Mouse (Mus musculus) heart, adult 2 months (tissue): ENCODE data around the gene Hist1h2af. TPM values are rescaled to one million over a fixed set of nuclear protein-coding genes. Genes with fewer than 3 reads are reported as not detected.

Experiments
- DNase-seq, 2 experiments: peaks; one replicate each; pipeline ENCODE4 v3.0.0; 2021
- H3K27ac ChIP-seq: fragments of 200-600 bp; 2 replicates; pipeline ENCODE4 v1.8.1; 2022
- H3K27me3 ChIP-seq: fragments of 200-500 bp; 2 replicates; pipeline ENCODE4 v1.6.1; 2012; ENCODE audit warnings: mild to moderate bottlenecking, low read length, inconsistent platforms, mixed read lengths; ENCODE audit not compliant: control insufficient read depth, insufficient read depth
- H3K36me3 ChIP-seq: fragments of 200-500 bp; 2 replicates; pipeline ENCODE4 v1.6.1; 2012; ENCODE audit warnings: low read length, inconsistent platforms; ENCODE audit not compliant: control insufficient read depth, insufficient read depth
- H3K4me1 ChIP-seq: fragments of 200-500 bp; 2 replicates; pipeline ENCODE4 v1.6.1; 2011; ENCODE audit warnings: low read length; ENCODE audit not compliant: control insufficient read depth, insufficient read depth
- H3K4me3 ChIP-seq: fragments of 200-600 bp; 2 replicates; pipeline ENCODE4 v1.8.1; 2022
- H3K79me2 ChIP-seq: fragments of 200-500 bp; replicated peaks from 2 replicates; pipeline ENCODE4 v1.6.1; 2012; ENCODE audit warnings: mild to moderate bottlenecking, inconsistent platforms, low read length, moderate library complexity, mixed read lengths; ENCODE audit not compliant: control insufficient read depth, insufficient read depth
- H3K9ac ChIP-seq: fragments of 200-500 bp; 2 replicates; pipeline ENCODE4 v1.6.1; 2012; ENCODE audit warnings: low read depth, mild to moderate bottlenecking, control low read depth, inconsistent platforms, low read length, mixed read lengths
- CTCF ChIP-seq: fragments of 200-600 bp; IDR thresholded peaks from 2 replicates; pipeline ENCODE4 v1.8.1; 2022; ENCODE audit warnings: antibody characterized with exemption, mild to moderate bottlenecking, moderate library complexity
- EP300 ChIP-seq: fragments of 200-500 bp; IDR thresholded peaks from 2 replicates; pipeline ENCODE4 v1.6.1; 2011; ENCODE audit warnings: low read depth, low read length, control low read depth; ENCODE audit not compliant: insufficient read depth
- POLR2A ChIP-seq: fragments of 200-500 bp; IDR thresholded peaks from 2 replicates; pipeline ENCODE4 v1.6.1; 2011; ENCODE audit warnings: mild to moderate bottlenecking, low read depth, low read length, control low read depth; ENCODE audit not compliant: insufficient read depth
- WGBS: fragments of 180-500 bp; shearing (Covaris S2); methylation state at CpG from one replicate; pipeline ENCODE4 v1.1.7; 2018; 5-methylcytosine and 5-hydroxymethylcytosine counted together
- intact Hi-C: fragments of 180-260 bp; cut with DNase I; formaldehyde crosslinking; loops from one replicate; pipeline ENCODE4 v1.15.1; 2025
- polyA plus RNA-seq: library from polyadenylated mRNA; depleted of rRNA; stranded (reverse); fragments of >200 nt; gene quantifications from 2 replicates; pipeline ENCODE4 v1.2.3, GENCODE M21; 2012
- total RNA-seq, 2 experiments: library from RNA; stranded (reverse); gene quantifications; 2 replicates each; pipeline ENCODE4 v1.2.3; 2021

The Hist1h2af gene
- total and polyA plus RNA-seq, 3 experiments: 2.0 to 9.8 (median 4.4) TPM

DNA sequence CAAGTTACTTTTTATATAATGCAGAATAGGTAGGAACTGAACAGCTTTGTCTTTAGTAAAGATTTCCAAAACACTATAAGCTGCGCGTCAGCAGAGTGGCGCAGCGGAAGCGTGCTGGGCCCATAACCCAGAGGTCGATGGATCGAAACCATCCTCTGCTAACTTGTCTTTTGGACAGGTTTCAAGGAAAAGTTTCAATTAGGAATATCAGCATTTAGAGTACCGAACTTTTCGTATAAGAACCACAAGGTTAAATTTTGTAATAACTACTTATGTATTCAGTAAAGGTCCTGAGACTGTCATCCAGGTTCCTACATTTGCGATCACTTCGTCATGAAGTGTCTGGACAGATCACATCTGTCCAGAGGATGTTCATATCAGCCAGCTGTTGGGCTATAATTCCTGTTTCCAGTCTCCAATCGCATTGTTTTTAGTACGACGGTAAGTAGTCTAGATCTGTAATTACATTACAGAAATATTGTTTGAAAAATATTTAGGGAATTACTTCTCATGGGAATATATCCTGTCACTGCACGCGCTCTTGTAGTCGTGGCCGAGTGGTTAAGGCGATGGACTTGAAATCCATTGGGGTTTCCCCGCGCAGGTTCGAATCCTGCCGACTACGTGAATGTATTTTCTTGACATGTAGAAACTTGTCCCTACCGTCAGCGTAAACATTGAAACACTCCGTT is 16.0 kb upstream of the Hist1h2af start:
- H3K9ac ChIP-seq: peak overlapping the region; percentile 73
- intact Hi-C loops: loop anchor here (2.0 to 5.0 kb wide), 2 partner anchors 65 to 150 kb away; partner anchors contain the start of gene Zfp322a
- no peaks in the 10 kb centered on the region for H3K79me2 ChIP-seq
- under 1% methylated on average over 27 of the region's 27 CpGs for WGBS
- H3K36me3 ChIP-seq: no peaks in the 10 kb centered on the region
- H3K4me3 ChIP-seq: peak overlapping the region; percentile 53
- H3K27me3 ChIP-seq: no peaks in the 10 kb centered on the region
- H3K4me1 ChIP-seq: no peaks in the 10 kb centered on the region; the same call in 1 of the 2 replicates
- peak overlapping the region; percentile 76 for H3K27ac ChIP-seq
- TF ChIP-seq CTCF (no peak), EP300 (peak; percentile 80)
- peak; percentile 87 to 90 for DNase-seq

GRCm38 (mm10) chr13:23518295-23518603 is 15.5 kb upstream of the Hist1h2af start:
- H3K27ac ChIP-seq: no peak overlapping the region; the same call in 1 of the 2 replicates
- DNase-seq: no peak
- no peaks in the 10 kb centered on the region for H3K79me2 ChIP-seq
- H3K4me3 ChIP-seq: peak overlapping the region; percentile 53
- no peaks in the 10 kb centered on the region; the same call in 1 of the 2 replicates for H3K4me1 ChIP-seq
- under 1% methylated on average over 6 of the region's 6 CpGs for WGBS
- TF ChIP-seq EP300 (no peak), CTCF (no peak), POLR2A (no peak)
- no peaks in the 10 kb centered on the region for H3K36me3 ChIP-seq
- H3K9ac ChIP-seq: peak overlapping the region; percentile 25; the same call in 1 of the 2 replicates
- H3K27me3 ChIP-seq: no peaks in the 10 kb centered on the region
- intact Hi-C loops: loop anchor here (5.0 kb wide), 1 partner anchor 151 kb away; the partner anchor contains the start of gene Zfp322a

GRCm38 (mm10) chr13:23518885-23519284 is 14.8 kb upstream of the Hist1h2af start:
- no peaks in the 10 kb centered on the region for H3K27me3 ChIP-seq
- peak overlapping the region; percentile 6; the same call in 1 of the 2 replicates for H3K27ac ChIP-seq
- TF ChIP-seq POLR2A (no peak), CTCF (no peak)
- no peak overlapping the region for H3K9ac ChIP-seq
- H3K79me2 ChIP-seq: no peaks in the 10 kb centered on the region
- H3K4me3 ChIP-seq: peak overlapping the region; percentile 53
- under 1% methylated on average over 6 of the region's 6 CpGs for WGBS
- no peaks in the 10 kb centered on the region; the same call in 1 of the 2 replicates for H3K4me1 ChIP-seq
- DNase-seq: peak; percentile 78 to 82
- intact Hi-C loops: loop anchor here (1.0 to 5.0 kb wide), 3 partner anchors 11 to 152 kb away; partner anchors contain the start of gene Zfp322a
- H3K36me3 ChIP-seq: no peaks in the 10 kb centered on the region

GRCm38 (mm10) chr13:23519416-23519815 is 14.3 kb upstream of the Hist1h2af start:
- no peak for TF ChIP-seq CTCF
- TF ChIP-seq POLR2A: no peak
- TF ChIP-seq EP300: 0 out of 2 replicates have a peak, but pooled peaks have one; percentile 42
- H3K79me2 ChIP-seq: no peaks in the 10 kb centered on the region
- no peaks in the 10 kb centered on the region; the same call in 1 of the 2 replicates for H3K4me1 ChIP-seq
- H3K36me3 ChIP-seq: no peaks in the 10 kb centered on the region
- H3K27ac ChIP-seq: peak overlapping the region; percentile 6; the same call in 1 of the 2 replicates
- H3K9ac ChIP-seq: no peak overlapping the region
- H3K27me3 ChIP-seq: no peaks in the 10 kb centered on the region
- DNase-seq: peak; percentile 79 to 86
- intact Hi-C loops: loop anchor here (1.0 to 5.0 kb wide), 3 partner anchors 11 to 152 kb away; partner anchors contain the start of gene Zfp322a
- H3K4me3 ChIP-seq: peak overlapping the region; percentile 53
- under 1% methylated on average over 10 of the region's 10 CpGs for WGBS

GRCm38 (mm10) chr13:23521703-23522102 is 12.0 kb upstream of the Hist1h2af start:
- TF ChIP-seq POLR2A (no peak), EP300 (peak; percentile 77)
- H3K4me3 ChIP-seq: no peak overlapping the region
- H3K79me2 ChIP-seq: no peaks in the 10 kb centered on the region
- WGBS: 3% methylated on average over 14 of the region's 14 CpGs
- H3K27me3 ChIP-seq: no peaks in the 10 kb centered on the region
- no peak overlapping the region for H3K27ac ChIP-seq
- H3K4me1 ChIP-seq: no peaks in the 10 kb centered on the region; the same call in 1 of the 2 replicates
- intact Hi-C loops: no loop called here
- H3K36me3 ChIP-seq: no peaks in the 10 kb centered on the region; the same call in 1 of the 2 replicates
- DNase-seq: peak; percentile 79 to 83
- H3K9ac ChIP-seq: no peak overlapping the region

DNA sequence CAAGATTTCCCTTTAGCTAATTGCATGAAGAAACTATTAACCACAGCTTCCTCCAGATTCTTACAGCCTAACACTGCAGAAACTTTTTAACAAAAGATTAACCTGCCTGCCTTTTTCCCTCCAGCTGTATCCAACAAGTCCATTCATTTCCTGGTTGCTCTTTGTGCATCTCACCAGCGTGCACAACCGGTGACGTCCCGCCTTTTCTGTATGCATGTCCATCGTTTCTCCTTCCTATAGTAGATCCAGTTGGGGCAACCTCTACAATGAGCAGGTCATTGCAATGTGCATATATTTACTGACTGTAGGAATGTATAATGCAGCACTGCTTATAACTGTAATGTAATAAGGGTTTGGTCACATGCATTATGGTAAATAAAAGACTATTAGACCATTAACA is 9.7 kb upstream of the Hist1h2af start:
- Histone ChIP-seq H3K9ac (no peak overlapping the region), H3K4me3 (no peak overlapping the region), H3K36me3 (no peaks in the 10 kb centered on the region; the same call in 1 of the 2 replicates), H3K27me3 (no peaks in the 10 kb centered on the region), H3K27ac (no peak overlapping the region), H3K79me2 (no peaks in the 10 kb centered on the region), H3K4me1 (no peaks in the 10 kb centered on the region; the same call in 1 of the 2 replicates)
- DNase-seq: no peak
- no peak for TF ChIP-seq EP300
- no peak for TF ChIP-seq POLR2A
- no peak for TF ChIP-seq CTCF
- intact Hi-C loops: no loop called here
- WGBS: 26% methylated on average over 5 of the region's 5 CpGs
